Mouse (Mus musculus) lung, postnatal 0 days (tissue): ENCODE measurements around the gene Tmco1.

Experiments used
- CTCF ChIP-seq: IDR thresholded peaks from 2 replicates; pipeline ENCODE4 v1.5.1; 2016; ENCODE audit warnings: antibody characterized with exemption, mild to moderate bottlenecking
- EP300 ChIP-seq: IDR thresholded peaks from 2 replicates; pipeline ENCODE4 v1.6.1; 2016; ENCODE audit warnings: antibody characterized with exemption, mild to moderate bottlenecking, control low read depth

GRCm38 (mm10) chr1:167287156-167287555 lies 21.0 kb upstream of the Tmco1 start:
- TF ChIP-seq CTCF (no peak), EP300 (no peak)
